Mouse (Mus musculus) ES-CJ7 (cell line): ENCODE results near the gene Apom.
A peak's percentile ranks its signal among the peaks of the same experiment; 100 is the strongest.

Source experiments
- DNase-seq: peaks from one replicate; pipeline ENCODE4 v3.0.0; 2011; ENCODE audit warnings: low read depth, low spot score

Apom gene

DNA sequence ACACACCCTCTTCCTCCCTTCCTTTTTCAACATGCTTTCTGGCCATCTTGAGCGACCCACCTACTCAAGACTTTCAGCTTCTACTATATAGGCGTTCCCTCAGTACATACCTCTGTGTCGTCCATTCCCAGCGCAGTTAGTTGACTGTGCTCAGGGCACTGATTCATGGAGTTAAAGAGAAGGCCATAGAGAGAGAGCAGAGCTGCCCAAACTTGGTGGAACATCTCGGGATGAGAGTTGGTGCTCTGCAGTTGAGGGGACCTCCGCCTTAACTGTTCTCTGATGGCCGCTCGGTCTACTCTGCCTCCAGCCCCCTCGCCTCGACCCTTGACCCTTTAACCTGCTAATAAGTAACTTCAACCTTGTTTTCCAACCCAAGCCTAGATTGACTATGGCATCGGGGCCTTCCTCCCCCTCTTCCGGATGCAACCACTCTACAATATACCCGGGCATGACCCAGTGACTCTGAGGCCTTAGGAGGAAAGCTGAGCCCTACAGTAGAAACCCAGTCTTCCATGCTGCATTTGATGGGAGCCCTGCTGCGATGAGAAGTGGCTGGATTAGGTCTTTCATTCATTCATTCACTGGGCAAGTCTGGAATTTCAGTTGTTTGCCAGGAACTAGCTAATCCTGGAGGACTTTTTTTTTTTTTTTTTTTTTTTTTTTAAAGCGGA lies at the start of gene Apom:
Apom (minus strand) TSS at position 551 of the 674 bp plus-strand sequence.
- DNase-seq = no peak

GRCm38 (mm10) chr17:35180093-35180492 lies 48.2 kb upstream of the Apom start:
- DNase-seq = no peak

- peak; percentile 81 for DNase-seq
Measured at GRCm38 (mm10) chr17:35178528-35178927, 46.7 kb upstream of the Apom start.

DNA sequence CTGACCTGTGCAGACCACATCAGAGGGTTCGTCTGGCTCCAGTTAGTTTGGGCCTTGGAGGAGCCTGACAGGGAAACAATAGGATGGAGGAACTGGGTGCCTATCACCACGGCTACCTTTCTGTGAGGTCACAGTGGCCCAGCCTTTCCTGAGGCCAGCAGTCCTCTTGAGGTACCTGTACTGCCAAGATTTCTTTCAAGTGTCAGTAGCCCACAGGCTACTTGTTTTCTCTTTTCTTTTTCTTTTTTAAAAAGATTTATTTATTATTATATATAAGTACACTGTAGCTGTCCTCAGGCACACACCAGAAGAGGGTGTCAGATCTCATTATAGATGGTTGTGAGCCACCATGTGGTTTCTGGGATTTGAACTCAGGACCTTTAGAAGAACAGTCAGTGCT lies 44.1 kb upstream of the Apom start, which contains the start of gene Aif1:
Aif1 (minus strand) TSS at position 101 of the 400 bp plus-strand sequence.
- no peak for DNase-seq

GRCm38 (mm10) chr17:35175382-35175781 lies 43.5 kb upstream of the Apom start:
- DNase-seq = no peak

- DNase-seq = no peak
Measured at GRCm38 (mm10) chr17:35174201-35174977, 42.5 kb upstream of the Apom start.

- no peak for DNase-seq
Measured at GRCm38 (mm10) chr17:35173329-35173728, 41.5 kb upstream of the Apom start.

- no peak for DNase-seq
Measured at GRCm38 (mm10) chr17:35172445-35173234, 40.8 kb upstream of the Apom start.

DNA sequence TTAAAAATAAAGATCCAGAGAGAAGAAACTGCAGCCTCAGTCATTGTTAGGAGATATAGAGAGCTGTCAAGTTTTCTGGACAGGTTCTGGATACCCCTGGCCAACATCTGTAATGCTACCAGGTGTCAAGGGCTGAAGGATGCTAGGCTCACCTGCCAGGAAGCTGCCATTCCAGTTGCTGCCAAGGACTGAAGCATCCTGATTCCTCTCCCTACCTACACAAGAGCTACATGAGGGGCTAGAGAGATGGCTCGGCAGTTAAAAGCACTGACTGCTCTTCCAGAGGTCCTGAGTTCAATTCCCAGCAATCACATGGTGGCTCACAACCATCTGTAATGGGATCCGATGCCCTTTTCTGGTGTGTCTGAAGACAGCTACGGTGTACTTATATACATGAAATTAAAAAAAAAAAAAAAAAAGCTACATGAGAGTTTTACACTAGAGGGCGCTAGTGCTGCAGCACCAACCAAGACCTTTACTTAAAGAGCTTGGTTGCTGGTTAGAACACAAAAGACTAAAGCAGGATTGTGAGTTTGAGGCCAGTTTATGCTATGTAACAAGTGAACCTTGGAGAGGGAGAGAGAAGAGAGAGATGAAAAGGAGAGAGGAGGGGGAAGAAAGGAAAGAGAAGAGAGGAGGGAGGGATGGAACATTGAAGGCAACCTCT lies 36.8 kb upstream of the Apom start:
- peak; percentile 85 for DNase-seq

- no peak for DNase-seq
Measured at GRCm38 (mm10) chr17:35167794-35168193, 35.9 kb upstream of the Apom start.

- peak; percentile 97 for DNase-seq
Measured at GRCm38 (mm10) chr17:35166352-35167035, 34.6 kb upstream of the Apom start.

DNA sequence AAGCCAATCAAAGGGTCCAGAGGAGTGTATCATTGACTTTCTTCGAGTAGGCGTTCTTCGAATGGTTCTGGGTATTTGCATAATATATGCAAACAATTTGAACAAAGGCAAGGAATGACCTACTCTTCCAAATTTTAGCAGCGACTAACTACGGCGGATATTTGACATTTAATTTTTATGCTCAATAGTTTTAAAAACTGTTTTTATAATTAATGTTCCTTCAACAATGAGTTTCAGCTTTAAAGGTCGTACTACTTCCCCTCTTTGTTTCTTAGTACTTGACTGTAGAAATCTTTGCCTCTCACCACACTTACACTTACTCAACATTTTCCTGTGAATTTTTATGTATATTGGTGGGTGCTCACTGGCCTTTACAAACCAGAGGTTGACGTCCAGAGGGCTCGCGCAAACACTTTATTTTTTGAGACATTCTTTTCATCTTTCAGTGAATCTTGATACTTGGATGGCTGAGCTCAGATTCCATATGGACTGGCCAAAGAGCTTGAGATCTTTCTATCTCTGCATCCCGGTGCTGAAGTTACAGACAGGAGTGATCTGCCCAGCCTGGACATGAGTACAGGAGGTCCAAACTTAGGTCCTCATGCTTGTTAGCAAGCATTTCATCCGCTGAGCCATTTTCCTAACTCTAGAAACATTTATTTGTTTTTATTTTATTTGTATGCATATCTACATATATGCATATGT lies 33.8 kb upstream of the Apom start:
- DNase-seq = no peak

- peak; percentile 100 for DNase-seq
Measured at GRCm38 (mm10) chr17:35164568-35165450, 33.0 kb upstream of the Apom start, which contains the start of gene Prrc2a. Gene Prrc2a, minus strand, starts transcription at chr17:35164897.

- no peak for DNase-seq
Measured at GRCm38 (mm10) chr17:35164218-35164567, 32.3 kb upstream of the Apom start.

DNA sequence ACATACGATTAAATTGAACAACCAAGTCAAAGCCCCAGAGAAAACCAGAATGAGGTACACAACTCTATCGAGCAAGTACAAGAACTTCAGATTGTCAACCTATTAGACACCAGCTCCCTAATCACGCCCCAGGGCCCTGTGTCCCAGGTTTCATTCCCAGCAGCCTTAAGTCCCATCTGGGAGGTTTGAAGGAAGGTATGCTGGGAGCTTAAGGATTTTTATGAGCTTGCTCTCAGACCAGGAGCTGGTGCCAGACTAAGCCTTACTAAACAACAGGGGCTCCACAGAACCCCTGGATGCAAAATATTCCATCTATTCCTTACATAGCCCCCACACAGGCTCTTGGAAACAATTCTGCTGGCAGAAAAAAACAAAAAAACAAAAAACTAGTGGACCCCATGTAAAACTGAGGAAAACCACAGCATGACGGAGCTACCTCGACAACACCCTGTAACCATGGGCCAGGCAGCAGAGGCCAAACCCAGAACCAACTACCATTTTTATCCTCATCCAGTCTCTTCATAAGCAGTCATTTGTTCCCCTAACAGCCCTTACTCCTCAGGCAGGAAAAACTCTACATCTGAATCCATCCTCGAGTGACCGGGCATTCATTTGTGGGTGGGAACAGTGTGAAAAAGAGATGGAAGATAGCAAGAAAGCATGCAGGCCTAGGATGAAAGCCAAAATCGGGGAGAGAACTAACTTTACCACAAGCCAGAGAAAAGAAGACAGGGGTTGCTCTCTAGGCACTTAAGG lies 31.7 kb upstream of the Apom start:
- DNase-seq = no peak

DNA sequence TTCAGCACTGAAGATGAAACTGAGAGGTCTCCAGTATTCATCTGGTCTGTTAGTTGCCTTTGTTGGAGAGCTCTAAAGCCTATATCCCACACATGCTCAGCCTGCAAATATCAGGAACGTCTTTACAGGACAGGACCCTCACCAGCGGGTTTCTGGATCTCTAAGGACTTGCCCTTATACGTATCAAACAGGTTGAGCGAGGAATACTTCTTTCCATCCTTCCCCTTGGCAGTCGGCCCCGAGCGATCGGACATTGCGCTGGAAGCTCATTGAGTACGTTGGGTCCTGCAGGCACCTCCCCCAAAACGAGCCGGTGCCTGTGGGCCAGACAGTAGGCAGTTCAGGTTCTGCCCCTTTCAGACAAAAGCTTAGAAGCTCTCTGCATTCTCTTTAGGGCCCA lies 30.9 kb upstream of the Apom start:
- no peak for DNase-seq

- no peak for DNase-seq
Measured at GRCm38 (mm10) chr17:35162121-35162520, 30.3 kb upstream of the Apom start.

GRCm38 (mm10) chr17:35161421-35161820 lies 29.6 kb upstream of the Apom start:
- DNase-seq = no peak

DNA sequence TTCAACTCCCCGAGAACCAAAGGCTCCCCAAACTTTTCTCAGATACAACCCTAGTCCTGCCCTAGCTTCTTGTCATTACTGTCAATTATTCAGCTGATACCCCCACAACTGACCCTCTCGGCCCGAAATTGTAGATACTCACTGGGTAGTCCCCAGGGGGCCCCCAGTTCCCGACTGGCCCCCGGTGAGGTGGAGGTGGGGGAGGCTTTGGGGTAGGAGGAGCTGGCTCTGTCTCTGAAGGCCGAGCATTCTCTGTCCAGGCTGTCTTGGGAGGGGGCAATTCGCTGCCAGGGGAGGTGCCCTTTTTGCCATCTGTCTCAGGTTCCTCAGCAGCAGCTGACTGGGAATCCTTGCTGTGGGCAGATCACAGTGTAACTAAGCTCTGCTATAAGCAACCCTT lies 27.8 kb upstream of the Apom start:
- DNase-seq = no peak
